Comparison of ENCODE assay signal across 14 mouse cellular contexts in genomic region chr14:122875056-122875455, GRCm38 (mm10). TPM values are rescaled to one million over a fixed set of nuclear protein-coding genes. Genes with fewer than 3 reads are reported as not detected.
A peak's percentile ranks its signal among the peaks of the same experiment; 100 is the strongest.
DNase-seq lines count a peak whose midpoint lies in the region; ATAC-seq and TF ChIP-seq lines count a peak whose summit lies in the region.
"Had no signal": no experiment of that assay in that cellular context is flagged by ENCODE, and none has a peak within 500 bp of the region (broad histone marks: within the 10 kb centered on the region; RNA-seq: fewer than 3 reads in every experiment).

No protein-coding gene starts in this region.

- H3K27me3 ChIP-seq in midbrain, embryonic 14.5 days (ENCODE audit: control insufficient read depth, insufficient read depth, low read length), result no peaks in the 10 kb centered on the region
- H3K27me3 ChIP-seq: heart, embryonic 15.5 days; liver, embryonic 15.5 days had no signal

- no peak overlapping the region for H3K9ac ChIP-seq in midbrain, embryonic 14.5 days (replicated peaks; ENCODE audit: low read length)
- H3K9ac ChIP-seq: embryonic facial prominence, embryonic 15.5 days; heart, embryonic 15.5 days; liver, embryonic 15.5 days had no signal

- peak overlapping the region; percentile 39; the same call in 1 of the 2 replicates for H3K27ac ChIP-seq in midbrain, embryonic 14.5 days (replicated peaks; ENCODE audit: low read depth, low read length)
- H3K27ac ChIP-seq: embryonic facial prominence, embryonic 15.5 days; heart, embryonic 15.5 days; liver, embryonic 15.5 days had no signal

- peaks cover 7% of the 10 kb centered on the region; the same call in 1 of the 2 replicates for H3K4me1 ChIP-seq in midbrain, embryonic 14.5 days (ENCODE audit: control insufficient read depth, insufficient read depth, low read length)
- H3K4me1 ChIP-seq: liver, embryonic 15.5 days had no signal

- ATAC-seq in midbrain, embryonic 14.5 days (ENCODE audit: low FRiP score, low TSS enrichment), result no peak
- no peak for ATAC-seq in CD4-positive, CD25-positive, alpha-beta regulatory T cell, adult 4 months

- no peak overlapping the region for H3K4me2 ChIP-seq in midbrain, embryonic 14.5 days (ENCODE audit: low read length)
- H3K4me2 ChIP-seq: embryonic facial prominence, embryonic 15.5 days; heart, embryonic 15.5 days; liver, embryonic 15.5 days had no signal

- intact Hi-C loops in gastrocnemius, postnatal 36 days (cut with DNase I), result loop anchor here (5.0 to 10.0 kb wide), 2 partner anchors 380 to 653 kb away; partner anchors contain the start of gene Gm10837

- no peak for TF ChIP-seq POLR2A in brain, embryonic 14.5 days (IDR thresholded peaks at IDR 0.05; ENCODE audit: borderline replicate concordance, extremely low read depth, insufficient read depth, insufficient read length, poor library complexity, severe bottlenecking)

- TF ChIP-seq CTCF in brain, embryonic 14.5 days (IDR thresholded peaks at IDR 0.05; ENCODE audit: borderline replicate concordance, extremely low read depth, insufficient read depth, insufficient read length), result no peak

- DNase-seq in heart, adult 11 months, result peak; percentile 34
- DNase-seq in heart, adult 18-20 months, result no peak
- peak; percentile 56 for DNase-seq in brain, embryonic 14.5 days (ENCODE audit: low read depth)
- peak; percentile 48 to 51 for DNase-seq in cerebellum, postnatal 36 days
- DNase-seq in midbrain, embryonic 14.5 days, result no peak
- no peak for DNase-seq in frontal cortex, postnatal 14 days (ENCODE audit: low spot score in 2 of 2)
- no peak for DNase-seq in gastrocnemius, postnatal 36 days
- DNase-seq: kidney, adult 11 months; lung, postnatal 4 days; thymus, postnatal 25 days had no signal

- H3K36me3 ChIP-seq in midbrain, embryonic 14.5 days (ENCODE audit: control insufficient read depth, insufficient read depth, low read length), result no peaks in the 10 kb centered on the region
- H3K36me3 ChIP-seq: embryonic facial prominence, embryonic 15.5 days; heart, embryonic 15.5 days; liver, embryonic 15.5 days had no signal

- H3K9me3 ChIP-seq in midbrain, embryonic 14.5 days (ENCODE audit: control insufficient read depth, low read length), result no peaks in the 10 kb centered on the region
- H3K9me3 ChIP-seq: embryonic facial prominence, embryonic 15.5 days; heart, embryonic 15.5 days; liver, embryonic 15.5 days had no signal

- H3K4me3 ChIP-seq in midbrain, embryonic 14.5 days (replicated peaks; ENCODE audit: low read depth, low read length), result no peak overlapping the region
- H3K4me3 ChIP-seq: embryonic facial prominence, embryonic 15.5 days; heart, embryonic 15.5 days; liver, embryonic 15.5 days had no signal

- 57% methylated on average over 8 of the region's 8 CpGs for WGBS in midbrain, embryonic 14.5 days

RNA-seq across cellular contexts. Expression of gene Ggact, which starts 38.5 kb away (rescaled TPM):
- 10 to 100 TPM; 24.9 to 25.7 TPM for total RNA-seq in heart, adult 18-20 months (2021)
- 6.1 and 8.4 TPM in 2 replicates for polyA plus RNA-seq in brain, embryonic 14.5 days (2012; rRNA removed)
- 5.2 and 5.4 TPM in 2 replicates for polyA plus RNA-seq in midbrain, embryonic 14.5 days (2014; fragmentation: Nextera tagmentation; extraction: Ambion mirVana)
- polyA plus RNA-seq in CD4-positive, CD25-positive, alpha-beta regulatory T cell, adult 4 months (2017; shearing (Covaris generic)), result 10 to 100 TPM; 19.1 to 23.2 TPM
- total RNA-seq in gastrocnemius, postnatal 36 days (2021), result 10 to 100 TPM; 12.8 to 14.7 TPM

Comparison
In these comparisons a context has a peak if more than half of its experiments do, and no peak if none do; other contexts are left out.
1. DNase-seq: peak in heart, adult 11 months (single experiment), brain, embryonic 14.5 days (single experiment) and cerebellum, postnatal 36 days (2 of 2); none in heart, adult 18-20 months (0 of 2), midbrain, embryonic 14.5 days (single experiment), frontal cortex, postnatal 14 days (0 of 2) and gastrocnemius, postnatal 36 days (0 of 2).